Mouse (Mus musculus): ENCODE measurements around the gene Daam1. TPM values are rescaled to one million over a fixed set of nuclear protein-coding genes. Genes with fewer than 3 reads are reported as not detected.

The Daam1 gene
- polyA plus RNA-seq, 1 experiment from 2014 or later, result 9.4 TPM

- Histone ChIP-seq H3K9me3 (replicated peaks) (no peaks in the 10 kb centered on the region), H3K4me2 (no peak overlapping the region), H3K36me3 (peaks cover 4% of the 10 kb centered on the region; the same call in 1 of the 2 replicates), H3K27ac (no peak overlapping the region), H3K9ac (no peak overlapping the region), H3K4me3 (replicated peaks) (no peak overlapping the region), H3K27me3 (no peaks in the 10 kb centered on the region), H3K4me1 (peaks cover 38% of the 10 kb centered on the region)
- 47% methylated on average over 9 of the region's 9 CpGs for WGBS
- no peak for ATAC-seq (replicated peaks; ENCODE audit: low FRiP score)
These were observed 138.6 kb downstream of the Daam1 start for GRCm38 (mm10) chr12:71969439-71969838.

- 0 out of 2 replicates have a peak, but pooled peaks have one; percentile 36 for ATAC-seq (replicated peaks; ENCODE audit: low FRiP score)
- Histone ChIP-seq H3K36me3 (peaks cover 5% of the 10 kb centered on the region), H3K4me1 (peaks cover 38% of the 10 kb centered on the region)
These were observed 139.2 kb downstream of the Daam1 start for GRCm38 (mm10) chr12:71969941-71970629.

GRCm38 (mm10) chr12:71970791-71971654 lies 140.1 kb downstream of the Daam1 start:
- WGBS, result 68% methylated on average over 9 of the region's 9 CpGs
- Histone ChIP-seq H3K4me1 (peaks cover 40% of the 10 kb centered on the region), H3K27ac (no peak overlapping the region), H3K4me3 (replicated peaks) (no peak overlapping the region), H3K27me3 (no peaks in the 10 kb centered on the region), H3K9me3 (replicated peaks) (no peaks in the 10 kb centered on the region), H3K4me2 (no peak overlapping the region), H3K9ac (no peak overlapping the region), H3K36me3 (peaks cover 11% of the 10 kb centered on the region)
- ATAC-seq (replicated peaks; ENCODE audit: low FRiP score), result no peak

More at GRCm38 (mm10) chr12:71969941-71970629, 139.2 kb downstream of the Daam1 start:
- H3K9me3 ChIP-seq (replicated peaks), result no peaks in the 10 kb centered on the region
- H3K27me3 ChIP-seq, result no peaks in the 10 kb centered on the region
- H3K9ac ChIP-seq, result no peak overlapping the region
- 63% methylated on average over 12 of the region's 12 CpGs for WGBS
- no peak overlapping the region for H3K27ac ChIP-seq
- no peak overlapping the region for H3K4me3 ChIP-seq (replicated peaks)
- H3K4me2 ChIP-seq, result no peak overlapping the region

- no peak for ATAC-seq (replicated peaks; ENCODE audit: low FRiP score)
- H3K27ac ChIP-seq, result no peak overlapping the region
- no peaks in the 10 kb centered on the region for H3K27me3 ChIP-seq
- peaks cover 11% of the 10 kb centered on the region for H3K36me3 ChIP-seq
- no peaks in the 10 kb centered on the region for H3K9me3 ChIP-seq (replicated peaks)
- WGBS, result 72% methylated on average over 5 of the region's 5 CpGs
- H3K4me2 ChIP-seq, result no peak overlapping the region
- no peak overlapping the region for H3K9ac ChIP-seq
- peaks cover 47% of the 10 kb centered on the region for H3K4me1 ChIP-seq
- H3K4me3 ChIP-seq (replicated peaks), result no peak overlapping the region
These were observed 141.2 kb downstream of the Daam1 start for GRCm38 (mm10) chr12:71972126-71972525.

GRCm38 (mm10) chr12:71972619-71973266 lies 141.9 kb downstream of the Daam1 start:
- Histone ChIP-seq H3K27ac (peak overlapping the region; percentile 10; the same call in 1 of the 2 replicates), H3K27me3 (no peaks in the 10 kb centered on the region), H3K4me3 (replicated peaks) (no peak overlapping the region), H3K4me1 (peaks cover 54% of the 10 kb centered on the region), H3K4me2 (no peak overlapping the region), H3K36me3 (peaks cover 15% of the 10 kb centered on the region), H3K9me3 (replicated peaks) (no peaks in the 10 kb centered on the region), H3K9ac (no peak overlapping the region)
- 56% methylated on average over 12 of the region's 12 CpGs for WGBS
- ATAC-seq (replicated peaks; ENCODE audit: low FRiP score), result no peak

- Histone ChIP-seq H3K9me3 (replicated peaks) (no peaks in the 10 kb centered on the region), H3K36me3 (peaks cover 16% of the 10 kb centered on the region), H3K27ac (no peak overlapping the region), H3K9ac (no peak overlapping the region), H3K4me2 (no peak overlapping the region), H3K4me3 (replicated peaks) (no peak overlapping the region), H3K27me3 (no peaks in the 10 kb centered on the region), H3K4me1 (peaks cover 56% of the 10 kb centered on the region)
- 57% methylated on average over 9 of the region's 9 CpGs for WGBS
- no peak for ATAC-seq (replicated peaks; ENCODE audit: low FRiP score)
These were observed 142.7 kb downstream of the Daam1 start for GRCm38 (mm10) chr12:71973577-71973976.

- ATAC-seq (replicated peaks; ENCODE audit: low FRiP score), result no peak
- peak overlapping the region; percentile 59 for H3K27ac ChIP-seq
- no peak overlapping the region for H3K9ac ChIP-seq
- H3K4me2 ChIP-seq, result no peak overlapping the region
- WGBS, result 62% methylated on average over 1 of the region's 1 CpGs
- H3K9me3 ChIP-seq (replicated peaks), result no peaks in the 10 kb centered on the region
- H3K4me1 ChIP-seq, result peaks cover 42% of the 10 kb centered on the region
- no peak overlapping the region for H3K4me3 ChIP-seq (replicated peaks)
- H3K36me3 ChIP-seq, result peaks cover 24% of the 10 kb centered on the region
- H3K27me3 ChIP-seq, result no peaks in the 10 kb centered on the region
These were observed 144.7 kb downstream of the Daam1 start for GRCm38 (mm10) chr12:71975626-71976025.

- H3K27ac ChIP-seq, result peak overlapping the region; percentile 59
- no peaks in the 10 kb centered on the region for H3K27me3 ChIP-seq
- no peaks in the 10 kb centered on the region for H3K9me3 ChIP-seq (replicated peaks)
- ATAC-seq (replicated peaks; ENCODE audit: low FRiP score), result peak; percentile 57
- H3K4me3 ChIP-seq (replicated peaks), result no peak overlapping the region
- peaks cover 30% of the 10 kb centered on the region for H3K36me3 ChIP-seq
- peaks cover 39% of the 10 kb centered on the region for H3K4me1 ChIP-seq
- whole genome bisulfite sequencing, result 50% methylated on average over 7 of the region's 7 CpGs
- no peak overlapping the region for H3K9ac ChIP-seq
- H3K4me2 ChIP-seq, result no peak overlapping the region
These were observed 145.6 kb downstream of the Daam1 start for GRCm38 (mm10) chr12:71976361-71976960.

GRCm38 (mm10) chr12:71977364-71977763 lies 146.5 kb downstream of the Daam1 start:
- peak; percentile 54 for ATAC-seq (replicated peaks; ENCODE audit: low FRiP score)
- WGBS, result 80% methylated on average over 7 of the region's 7 CpGs
- Histone ChIP-seq H3K4me1 (peaks cover 35% of the 10 kb centered on the region), H3K4me2 (no peak overlapping the region), H3K27me3 (no peaks in the 10 kb centered on the region), H3K9me3 (replicated peaks) (no peaks in the 10 kb centered on the region), H3K4me3 (replicated peaks) (no peak overlapping the region), H3K27ac (peak overlapping the region; percentile 59), H3K36me3 (peaks cover 31% of the 10 kb centered on the region), H3K9ac (no peak overlapping the region)

GRCm38 (mm10) chr12:71978513-71979352 lies 147.9 kb downstream of the Daam1 start:
- no peak overlapping the region for H3K9ac ChIP-seq
- ATAC-seq (replicated peaks; ENCODE audit: low FRiP score), result no peak
- H3K4me3 ChIP-seq (replicated peaks), result no peak overlapping the region
- 71% methylated on average over 12 of the region's 12 CpGs for WGBS
- peaks cover 24% of the 10 kb centered on the region for H3K4me1 ChIP-seq
- no peaks in the 10 kb centered on the region for H3K9me3 ChIP-seq (replicated peaks)
- H3K27me3 ChIP-seq, result no peaks in the 10 kb centered on the region
- H3K36me3 ChIP-seq, result peaks cover 41% of the 10 kb centered on the region
- no peak overlapping the region for H3K27ac ChIP-seq
- H3K4me2 ChIP-seq, result no peak overlapping the region

GRCm38 (mm10) chr12:71980166-71980565 lies 149.3 kb downstream of the Daam1 start:
- H3K4me3 ChIP-seq (replicated peaks), result no peak overlapping the region
- ATAC-seq (replicated peaks; ENCODE audit: low FRiP score), result no peak
- H3K4me1 ChIP-seq, result peaks cover 24% of the 10 kb centered on the region
- peaks cover 53% of the 10 kb centered on the region for H3K36me3 ChIP-seq
- no peaks in the 10 kb centered on the region for H3K9me3 ChIP-seq (replicated peaks)
- WGBS, result 71% methylated on average over 6 of the region's 6 CpGs
- no peak overlapping the region for H3K9ac ChIP-seq
- H3K27ac ChIP-seq, result no peak overlapping the region
- H3K4me2 ChIP-seq, result no peak overlapping the region
- no peaks in the 10 kb centered on the region for H3K27me3 ChIP-seq

All from kidney, embryonic 15.5 days (tissue).